Mouse (Mus musculus) heart, adult 2 months (tissue): ENCODE measurements around the gene Dkk3. TPM values are rescaled to one million over a fixed set of nuclear protein-coding genes. Genes with fewer than 3 reads are reported as not detected.

Experiments
- DNase-seq, 2 experiments: peaks; one replicate each; pipeline ENCODE4 v3.0.0; 2021
- H3K27ac ChIP-seq: fragments of 200-600 bp; 2 replicates; pipeline ENCODE4 v1.8.1; 2022
- H3K27me3 ChIP-seq: fragments of 200-500 bp; 2 replicates; pipeline ENCODE4 v1.6.1; 2012; ENCODE audit warnings: mild to moderate bottlenecking, low read length, inconsistent platforms, mixed read lengths; ENCODE audit not compliant: control insufficient read depth, insufficient read depth
- H3K36me3 ChIP-seq: fragments of 200-500 bp; 2 replicates; pipeline ENCODE4 v1.6.1; 2012; ENCODE audit warnings: low read length, inconsistent platforms; ENCODE audit not compliant: control insufficient read depth, insufficient read depth
- H3K4me1 ChIP-seq: fragments of 200-500 bp; 2 replicates; pipeline ENCODE4 v1.6.1; 2011; ENCODE audit warnings: low read length; ENCODE audit not compliant: control insufficient read depth, insufficient read depth
- H3K4me3 ChIP-seq: fragments of 200-600 bp; 2 replicates; pipeline ENCODE4 v1.8.1; 2022
- H3K79me2 ChIP-seq: fragments of 200-500 bp; replicated peaks from 2 replicates; pipeline ENCODE4 v1.6.1; 2012; ENCODE audit warnings: mild to moderate bottlenecking, inconsistent platforms, low read length, moderate library complexity, mixed read lengths; ENCODE audit not compliant: control insufficient read depth, insufficient read depth
- H3K9ac ChIP-seq: fragments of 200-500 bp; 2 replicates; pipeline ENCODE4 v1.6.1; 2012; ENCODE audit warnings: low read depth, mild to moderate bottlenecking, control low read depth, inconsistent platforms, low read length, mixed read lengths
- CTCF ChIP-seq: fragments of 200-600 bp; IDR thresholded peaks from 2 replicates; pipeline ENCODE4 v1.8.1; 2022; ENCODE audit warnings: antibody characterized with exemption, mild to moderate bottlenecking, moderate library complexity
- EP300 ChIP-seq: fragments of 200-500 bp; IDR thresholded peaks from 2 replicates; pipeline ENCODE4 v1.6.1; 2011; ENCODE audit warnings: low read depth, low read length, control low read depth; ENCODE audit not compliant: insufficient read depth
- POLR2A ChIP-seq: fragments of 200-500 bp; IDR thresholded peaks from 2 replicates; pipeline ENCODE4 v1.6.1; 2011; ENCODE audit warnings: mild to moderate bottlenecking, low read depth, low read length, control low read depth; ENCODE audit not compliant: insufficient read depth
- WGBS: fragments of 180-500 bp; shearing (Covaris S2); methylation state at CpG from one replicate; pipeline ENCODE4 v1.1.7; 2018; 5-methylcytosine and 5-hydroxymethylcytosine counted together
- intact Hi-C: fragments of 180-260 bp; cut with DNase I; formaldehyde crosslinking; loops from one replicate; pipeline ENCODE4 v1.15.1; 2025
- polyA plus RNA-seq: library from polyadenylated mRNA; depleted of rRNA; stranded (reverse); fragments of >200 nt; gene quantifications from 2 replicates; pipeline ENCODE4 v1.2.3, GENCODE M21; 2012
- total RNA-seq, 2 experiments: library from RNA; stranded (reverse); gene quantifications; 2 replicates each; pipeline ENCODE4 v1.2.3; 2021

Dkk3 gene
- total and polyA plus RNA-seq, 3 experiments, result 45.1 to 48.3 (median 45.7) TPM

- H3K4me3 ChIP-seq, result no peak overlapping the region
- no peak for DNase-seq
- no peaks in the 10 kb centered on the region for H3K4me1 ChIP-seq
- H3K9ac ChIP-seq, result no peak overlapping the region
- WGBS, result 81% methylated on average over 3 of the region's 3 CpGs
- no peaks in the 10 kb centered on the region for H3K36me3 ChIP-seq
- TF ChIP-seq EP300 (no peak), POLR2A (no peak)
- 0 out of 2 replicates have a peak, but pooled peaks cover under 1% of the 10 kb centered on the region for H3K27me3 ChIP-seq
- H3K79me2 ChIP-seq, result no peaks in the 10 kb centered on the region
- H3K27ac ChIP-seq, result no peak overlapping the region
- intact Hi-C loops, result no loop called here
Measured at GRCm38 (mm10) chr7:112164430-112164829, 5.6 kb upstream of the Dkk3 start.

- peaks cover 12% of the 10 kb centered on the region; the same call in 1 of the 2 replicates for H3K27me3 ChIP-seq
- intact Hi-C loops, result no loop called here
- no peak for DNase-seq
- no peak for TF ChIP-seq CTCF
- TF ChIP-seq EP300, result no peak
- no peak for TF ChIP-seq POLR2A
- no peak overlapping the region for H3K27ac ChIP-seq
- H3K36me3 ChIP-seq, result no peaks in the 10 kb centered on the region
- H3K4me3 ChIP-seq, result no peak overlapping the region
- H3K79me2 ChIP-seq, result no peaks in the 10 kb centered on the region
- H3K9ac ChIP-seq, result no peak overlapping the region
- peaks cover 1% of the 10 kb centered on the region; the same call in 1 of the 2 replicates for H3K4me1 ChIP-seq
- 71% methylated on average over 6 of the region's 6 CpGs for WGBS
Measured at GRCm38 (mm10) chr7:112159835-112160234, 978 bp upstream of the Dkk3 start.

- Histone ChIP-seq H3K36me3 (no peaks in the 10 kb centered on the region), H3K79me2 (no peaks in the 10 kb centered on the region), H3K27me3 (peaks cover 12% of the 10 kb centered on the region; the same call in 1 of the 2 replicates), H3K4me3 (peak overlapping the region; percentile 30; the same call in 1 of the 2 replicates), H3K4me1 (peaks cover 1% of the 10 kb centered on the region; the same call in 1 of the 2 replicates), H3K9ac (peak overlapping the region; percentile 64), H3K27ac (no peak overlapping the region; the same call in 1 of the 2 replicates)
- WGBS, result 2% methylated on average over 23 of the region's 23 CpGs
- TF ChIP-seq CTCF, result no peak
- no peak for TF ChIP-seq EP300
- TF ChIP-seq POLR2A, result no peak
- no peak for DNase-seq
- intact Hi-C loops, result no loop called here
Measured at GRCm38 (mm10) chr7:112158316-112158741, 528 bp downstream of the Dkk3 start.

GRCm38 (mm10) chr7:112157584-112158315, 1.1 kb downstream of the Dkk3 start:
- H3K27ac ChIP-seq, result peak overlapping the region; percentile 15
- 21% methylated on average over 23 of the region's 23 CpGs for WGBS
- peaks cover 1% of the 10 kb centered on the region; the same call in 1 of the 2 replicates for H3K4me1 ChIP-seq
- no peaks in the 10 kb centered on the region for H3K36me3 ChIP-seq
- peaks cover 12% of the 10 kb centered on the region; the same call in 1 of the 2 replicates for H3K27me3 ChIP-seq
- DNase-seq, result no peak
- peak overlapping the region; percentile 30; the same call in 1 of the 2 replicates for H3K4me3 ChIP-seq
- intact Hi-C loops, result no loop called here
- no peak for TF ChIP-seq CTCF
- no peak for TF ChIP-seq POLR2A
- no peak for TF ChIP-seq EP300
- peak overlapping the region; percentile 64 for H3K9ac ChIP-seq
- H3K79me2 ChIP-seq, result no peaks in the 10 kb centered on the region

GRCm38 (mm10) chr7:112155194-112155593, 3.7 kb downstream of the Dkk3 start:
- WGBS, result 32% methylated on average over 1 of the region's 1 CpGs
- Histone ChIP-seq H3K27ac (no peak overlapping the region), H3K9ac (no peak overlapping the region), H3K27me3 (peaks cover 12% of the 10 kb centered on the region; the same call in 1 of the 2 replicates), H3K4me1 (peaks cover 1% of the 10 kb centered on the region; the same call in 1 of the 2 replicates), H3K79me2 (no peaks in the 10 kb centered on the region), H3K4me3 (no peak overlapping the region), H3K36me3 (no peaks in the 10 kb centered on the region)
- TF ChIP-seq EP300 (no peak), POLR2A (no peak), CTCF (no peak)
- intact Hi-C loops, result no loop called here
- DNase-seq, result no peak

GRCm38 (mm10) chr7:112154445-112154844, 4.4 kb downstream of the Dkk3 start:
- H3K4me1 ChIP-seq, result peaks cover 1% of the 10 kb centered on the region; the same call in 1 of the 2 replicates
- TF ChIP-seq CTCF (no peak), POLR2A (no peak), EP300 (no peak)
- no peak overlapping the region for H3K27ac ChIP-seq

More at GRCm38 (mm10) chr7:112154445-112154844, 4.4 kb downstream of the Dkk3 start:
- peaks cover 12% of the 10 kb centered on the region; the same call in 1 of the 2 replicates for H3K27me3 ChIP-seq
- WGBS, result 74% methylated on average over 4 of the region's 4 CpGs
- H3K36me3 ChIP-seq, result no peaks in the 10 kb centered on the region
- H3K9ac ChIP-seq, result no peak overlapping the region
- no peaks in the 10 kb centered on the region for H3K79me2 ChIP-seq
- intact Hi-C loops, result no loop called here
- DNase-seq, result no peak
- H3K4me3 ChIP-seq, result no peak overlapping the region
